Mouse (Mus musculus) forebrain, embryonic 12.5 days (tissue): ENCODE results near the gene Vmn1r236. TPM values are rescaled to one million over a fixed set of nuclear protein-coding genes. Genes with fewer than 3 reads are reported as not detected.

Source experiments
- ATAC-seq: fragments of 200-750 bp; cut with Nextera tagmentation; 2 replicates; pipeline ENCODE4 v1.8.0; 2017; ENCODE audit warnings: moderate TSS enrichment; ENCODE audit not compliant: low FRiP score
- H3K27ac ChIP-seq: fragments of 300-500 bp; sonication (generic); 2 replicates; pipeline ENCODE4 v1.5.1; 2016; ENCODE audit warnings: mild to moderate bottlenecking
- H3K27me3 ChIP-seq: fragments of 300-500 bp; sonication (generic); 2 replicates; pipeline ENCODE4 v1.6.1; 2016; ENCODE audit warnings: mild to moderate bottlenecking
- H3K36me3 ChIP-seq: fragments of 300-500 bp; sonication (generic); replicated peaks from 2 replicates; pipeline ENCODE4 v1.6.1; 2016; ENCODE audit warnings: mild to moderate bottlenecking
- H3K4me1 ChIP-seq: fragments of 300-500 bp; sonication (generic); 2 replicates; pipeline ENCODE4 v1.6.1; 2016
- H3K4me2 ChIP-seq: fragments of 300-500 bp; sonication (generic); 2 replicates; pipeline ENCODE4 v1.6.1; 2016; ENCODE audit warnings: mild to moderate bottlenecking, moderate library complexity
- H3K4me3 ChIP-seq: fragments of 300-500 bp; sonication (generic); replicated peaks from 2 replicates; pipeline ENCODE4 v1.5.1; 2016; ENCODE audit warnings: mild to moderate bottlenecking
- H3K9ac ChIP-seq: fragments of 300-500 bp; sonication (generic); 2 replicates; pipeline ENCODE4 v1.6.1; 2016; ENCODE audit warnings: mild to moderate bottlenecking
- H3K9me3 ChIP-seq: fragments of 300-500 bp; sonication (generic); 2 replicates; pipeline ENCODE4 v1.6.1; 2016
- WGBS: fragments of 180-500 bp; shearing (Covaris S2); methylation state at CpG from one replicate; pipeline ENCODE4 v1.1.7; 2016; 5-methylcytosine and 5-hydroxymethylcytosine counted together
- microRNA-seq: library from miRNA; unstranded; fragments of <30 nt; microRNA quantifications from one replicate; pipeline ENCODE4, GENCODE M21; 2017
- polyA plus RNA-seq: library from polyadenylated mRNA; unstranded; fragments of >200 nt; fragmentation: Nextera tagmentation; extraction: Ambion mirVana; gene quantifications from 2 replicates; pipeline ENCODE4 v1.2.1, GENCODE M21; 2016

Vmn1r236 gene
- not detected in 2 replicates for polyA plus RNA-seq

DNA sequence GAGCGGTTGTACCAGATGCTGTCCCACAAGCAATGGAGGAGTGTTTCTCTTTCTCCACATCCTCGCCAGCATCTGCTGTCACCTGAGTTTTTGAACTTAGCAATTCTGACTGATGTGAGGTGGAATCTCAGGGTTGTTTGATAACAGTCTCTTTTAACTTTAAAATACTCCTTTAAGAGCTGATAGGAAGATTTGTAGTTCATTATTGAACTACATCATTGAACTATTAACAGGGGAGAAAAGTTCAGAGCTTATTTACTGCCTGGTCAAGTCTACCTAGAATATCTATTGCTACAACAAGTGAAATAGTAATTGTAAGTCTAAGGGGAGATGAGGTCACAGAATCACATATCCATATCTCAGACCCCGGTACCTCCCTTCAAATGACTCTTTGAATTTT is at the start of gene Vmn1r236:
Vmn1r236 (plus strand) TSS at position 301 of the 400 bp plus-strand sequence.
- no peak within 1 kb of the TSS for H3K9ac ChIP-seq
- no peaks in the 10 kb centered on the region for H3K36me3 ChIP-seq
- WGBS, result 77% methylated on average over 3 of the region's 3 CpGs
- H3K4me3 ChIP-seq, result no peak within 1 kb of the TSS
- no peak for ATAC-seq
- no peaks in the 10 kb centered on the region for H3K9me3 ChIP-seq
- no peaks in the 10 kb centered on the region for H3K4me1 ChIP-seq
- no peak within 1 kb of the TSS for H3K4me2 ChIP-seq
- H3K27ac ChIP-seq, result no peak within 1 kb of the TSS
- H3K27me3 ChIP-seq, result no peaks in the 10 kb centered on the region

DNA sequence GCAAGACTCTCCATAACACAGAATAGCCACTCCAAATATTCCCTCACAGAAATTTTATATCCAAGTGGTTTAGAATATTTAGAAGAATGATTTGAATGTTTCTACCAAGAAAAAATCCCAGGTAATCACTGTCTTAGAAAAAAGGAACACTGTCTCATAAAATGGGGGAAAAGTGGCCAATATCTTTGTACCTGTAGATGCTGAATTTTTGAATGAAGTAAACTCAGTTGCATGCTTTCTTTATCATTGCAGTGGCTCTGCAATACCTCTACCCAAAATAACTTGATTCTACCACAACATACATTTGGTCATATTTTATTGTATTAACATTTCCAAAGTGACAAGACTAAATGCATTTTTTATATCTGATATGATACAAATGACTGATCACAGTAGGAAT is 26.6 kb upstream of the Vmn1r236 start, which contains the start of gene Vmn1r235:
Vmn1r235 (plus strand) TSS at position 301 of the 400 bp plus-strand sequence.
- Histone ChIP-seq H3K9me3 (0 out of 2 replicates have a peak, but pooled peaks cover 5% of the 10 kb centered on the region), H3K9ac (no peak within 1 kb of the TSS), H3K4me1 (no peaks in the 10 kb centered on the region), H3K27me3 (no peaks in the 10 kb centered on the region), H3K36me3 (no peaks in the 10 kb centered on the region), H3K27ac (no peak within 1 kb of the TSS), H3K4me2 (no peak within 1 kb of the TSS), H3K4me3 (no peak within 1 kb of the TSS)
- ATAC-seq, result no peak

DNA sequence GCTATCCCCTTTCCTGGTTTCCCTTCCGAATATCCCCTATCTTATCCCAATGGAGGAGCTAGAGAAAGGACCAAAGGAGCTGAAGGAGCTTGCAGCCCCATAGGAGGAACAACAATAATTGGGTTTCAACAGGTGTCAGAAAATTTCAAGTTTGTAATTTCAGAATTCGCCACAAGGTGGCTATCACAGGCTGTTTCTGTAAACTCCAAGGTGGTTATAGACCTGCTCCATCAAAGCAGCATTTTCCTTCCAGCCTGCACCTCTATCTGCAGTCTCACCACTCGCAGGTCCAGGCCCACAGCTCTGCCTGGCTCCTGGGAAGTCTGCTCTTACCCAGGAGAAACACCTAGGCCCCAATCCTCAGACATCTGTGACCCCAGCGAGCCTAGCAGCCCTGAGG is 10.6 kb upstream of the Vmn1r236 start:
- no peak overlapping the region for H3K4me2 ChIP-seq
- no peaks in the 10 kb centered on the region for H3K27me3 ChIP-seq
- H3K4me3 ChIP-seq, result no peak overlapping the region
- H3K36me3 ChIP-seq, result no peaks in the 10 kb centered on the region
- WGBS, result 9% methylated on average over 4 of the region's 4 CpGs
- peaks cover 10% of the 10 kb centered on the region; the same call in 1 of the 2 replicates for H3K9me3 ChIP-seq
- H3K4me1 ChIP-seq, result no peaks in the 10 kb centered on the region
- H3K9ac ChIP-seq, result no peak overlapping the region
- no peak overlapping the region for H3K27ac ChIP-seq
- ATAC-seq, result no peak

DNA sequence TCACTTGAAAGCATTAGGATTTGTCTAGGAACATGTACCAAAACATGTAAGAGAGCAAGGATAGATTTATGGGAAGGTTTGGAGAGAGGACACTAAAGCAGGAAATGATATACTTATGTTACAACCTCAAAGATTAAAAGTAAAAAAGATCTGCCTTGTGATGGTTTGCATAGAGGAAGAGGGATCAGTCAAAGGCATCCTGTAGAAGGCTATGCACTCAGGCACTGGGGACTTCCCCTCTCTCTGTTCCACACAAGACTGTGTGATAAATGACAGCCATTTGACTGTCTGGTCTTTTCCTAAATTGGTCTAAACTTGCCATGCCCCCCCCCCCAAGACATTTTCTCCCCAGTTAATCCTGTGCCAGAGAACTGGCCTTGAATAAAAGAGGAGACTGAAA is 1.7 kb downstream of the Vmn1r236 start:
- no peak for ATAC-seq
- H3K27me3 ChIP-seq, result no peaks in the 10 kb centered on the region
- H3K4me3 ChIP-seq, result no peak overlapping the region
- H3K4me1 ChIP-seq, result no peaks in the 10 kb centered on the region
- H3K9me3 ChIP-seq, result no peaks in the 10 kb centered on the region
- no peak overlapping the region for H3K9ac ChIP-seq
- no peak overlapping the region for H3K4me2 ChIP-seq
- H3K27ac ChIP-seq, result no peak overlapping the region
- no peaks in the 10 kb centered on the region for H3K36me3 ChIP-seq

DNA sequence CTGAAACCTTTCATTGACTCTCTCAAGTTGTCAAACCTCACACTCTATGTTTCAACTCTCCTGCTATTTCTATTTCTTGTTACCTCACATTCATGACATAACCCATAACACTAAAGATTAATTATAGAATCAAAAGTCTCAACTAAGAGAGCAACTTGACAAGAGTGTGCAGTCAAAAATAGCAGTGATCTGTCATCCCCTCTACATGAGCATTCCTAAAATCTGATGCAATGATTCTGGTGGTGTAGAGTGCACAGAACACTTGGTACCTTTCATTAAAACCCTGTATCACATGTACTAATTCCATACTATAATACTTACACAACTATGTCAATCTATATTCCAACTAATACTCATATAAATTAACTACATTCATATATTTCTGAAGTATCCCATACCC is 7.0 kb downstream of the Vmn1r236 start:
- H3K36me3 ChIP-seq, result no peaks in the 10 kb centered on the region
- no peak overlapping the region for H3K4me3 ChIP-seq
- peaks cover 5% of the 10 kb centered on the region; the same call in 1 of the 2 replicates for H3K9me3 ChIP-seq
- no peak for ATAC-seq
- H3K4me2 ChIP-seq, result no peak overlapping the region
- no peaks in the 10 kb centered on the region for H3K4me1 ChIP-seq
- no peak overlapping the region for H3K27ac ChIP-seq
- no peak overlapping the region for H3K9ac ChIP-seq
- no peaks in the 10 kb centered on the region for H3K27me3 ChIP-seq

DNA sequence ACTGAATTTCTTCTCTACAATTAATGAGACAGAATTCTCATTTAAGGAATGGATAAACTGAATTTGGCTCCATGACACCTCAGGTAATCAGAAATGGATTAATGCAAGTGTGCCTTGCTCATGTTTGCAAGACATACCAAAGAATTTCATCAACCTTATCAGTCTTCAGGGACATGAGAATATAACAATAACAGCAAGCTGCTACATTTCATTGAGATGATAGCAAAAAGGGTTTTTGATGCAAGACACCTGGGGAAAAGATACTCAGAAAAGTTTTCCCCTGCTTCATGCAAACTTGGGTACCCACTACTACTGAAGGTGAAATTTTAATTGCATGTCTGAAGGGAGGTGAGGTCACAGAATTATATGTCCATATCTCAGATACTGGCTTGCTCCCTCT is 28.8 kb downstream of the Vmn1r236 start, which contains the start of gene Vmn1r237:
Vmn1r237 (plus strand) TSS at position 301 of the 400 bp plus-strand sequence.
- no peak for ATAC-seq
- Histone ChIP-seq H3K4me1 (no peaks in the 10 kb centered on the region), H3K27ac (no peak within 1 kb of the TSS), H3K4me2 (no peak within 1 kb of the TSS), H3K27me3 (no peaks in the 10 kb centered on the region), H3K9ac (no peak within 1 kb of the TSS), H3K9me3 (0 out of 2 replicates have a peak, but pooled peaks cover 10% of the 10 kb centered on the region), H3K36me3 (no peaks in the 10 kb centered on the region), H3K4me3 (no peak within 1 kb of the TSS)

Small RNAs within 50 kb of the gene (microRNA-seq; reads per million reads assigned to microRNA genes)
- gene Gm26384, result not detected

Other genes with a start within 250 kb of the Vmn1r236 start
- gene Vmn1r234, start 56.9 kb upstream of the Vmn1r236 start, polyA plus RNA-seq, result not detected in 2 replicates
- gene Vmn1r235, start 26.5 kb upstream of the Vmn1r236 start, polyA plus RNA-seq, result not detected in 2 replicates
- not detected in 2 replicates for gene Vmn1r237, start 28.9 kb downstream of the Vmn1r236 start, polyA plus RNA-seq
- gene Zfp677, start 100.8 kb downstream of the Vmn1r236 start, polyA plus RNA-seq, result 2.3 and 2.4 TPM in 2 replicates
- 2.5 and 2.6 TPM in 2 replicates for gene Zfp54, start 140.3 kb downstream of the Vmn1r236 start, polyA plus RNA-seq
- gene Zfp51, start 167.4 kb downstream of the Vmn1r236 start, polyA plus RNA-seq, result 10.9 and 13.9 TPM in 2 replicates
- 8.6 and 9.2 TPM in 2 replicates for gene Zfp53, start 206.1 kb downstream of the Vmn1r236 start, polyA plus RNA-seq